Mouse (Mus musculus) retina, postnatal 1 day (tissue): ENCODE measurements at regions not wholly inside any gene's neighbourhood (a gene's known extent, or its start where the extent isn't known, plus 50 kb on each side); places are given as distances from the start of the nearest gene placed in this dataset.

Experiments used
- DNase-seq: peaks from one replicate; pipeline ENCODE4 v3.0.0-alpha.2; 2012

- no peak for DNase-seq
Observed at GRCm38 (mm10) chr9:68072624-68073023, 232.4 kb downstream of the Vps13c start.

- DNase-seq, result no peak
Observed at GRCm38 (mm10) chr9:68077329-68077728, 237.1 kb downstream of the Vps13c start.

- DNase-seq, result no peak
Observed at GRCm38 (mm10) chr9:68083341-68083740, 243.1 kb downstream of the Vps13c start.

- DNase-seq, result no peak
Observed at GRCm38 (mm10) chr9:68084966-68085365, 244.8 kb downstream of the Vps13c start.

GRCm38 (mm10) chr9:68094561-68094960 is 254.4 kb downstream of the Vps13c start:
- no peak for DNase-seq

GRCm38 (mm10) chr9:68109841-68110240 is 269.6 kb downstream of the Vps13c start:
- DNase-seq, result no peak

- no peak for DNase-seq
Observed at GRCm38 (mm10) chr9:68115151-68115690, 275.0 kb downstream of the Vps13c start.

- DNase-seq, result no peak
Observed at GRCm38 (mm10) chr9:68116221-68116741, 276.1 kb downstream of the Vps13c start.

- DNase-seq, result no peak
Observed at GRCm38 (mm10) chr9:68118266-68118665, 278.1 kb downstream of the Vps13c start.

- DNase-seq, result no peak
Observed at GRCm38 (mm10) chr9:68122266-68122665, 282.1 kb downstream of the Vps13c start.

- no peak for DNase-seq
Observed at GRCm38 (mm10) chr9:68131263-68131662, 291.1 kb downstream of the Vps13c start.

- DNase-seq, result peak; percentile 58
Observed at GRCm38 (mm10) chr9:68135446-68136050, 295.4 kb downstream of the Vps13c start.

- DNase-seq, result no peak
Observed at GRCm38 (mm10) chr9:68162813-68163570, 322.8 kb downstream of the Vps13c start.

- no peak for DNase-seq
Observed at GRCm38 (mm10) chr9:68166556-68166955, 326.4 kb downstream of the Vps13c start.

- DNase-seq, result no peak
Observed at GRCm38 (mm10) chr9:68188921-68189320, 348.7 kb downstream of the Vps13c start.

- no peak for DNase-seq
Observed at GRCm38 (mm10) chr9:68199831-68200230, 359.6 kb downstream of the Vps13c start.

- DNase-seq, result no peak
Observed at GRCm38 (mm10) chr9:68201031-68201430, 360.8 kb downstream of the Vps13c start.

- DNase-seq, result no peak
Observed at GRCm38 (mm10) chr9:68225694-68226093, 385.5 kb downstream of the Vps13c start.

GRCm38 (mm10) chr9:68231131-68231530 is 390.9 kb downstream of the Vps13c start:
- peak; percentile 11 for DNase-seq

GRCm38 (mm10) chr9:68234979-68235649 is 394.9 kb downstream of the Vps13c start:
- no peak for DNase-seq

- no peak for DNase-seq
Observed at GRCm38 (mm10) chr9:68239121-68239520, 398.9 kb downstream of the Vps13c start.

GRCm38 (mm10) chr9:68239551-68239950 is 399.4 kb downstream of the Vps13c start:
- no peak for DNase-seq

GRCm38 (mm10) chr9:68250011-68250410 is 403.6 kb upstream of the Rora start:
- DNase-seq, result no peak
